Mouse (Mus musculus) CD4-positive helper T cell, adult 2 months (primary cell): ENCODE data around the gene Atp1a3.
A peak's percentile ranks its signal among the peaks of the same experiment; 100 is the strongest.
"Not testable (repeated sequence)": the region's sequence is repeated elsewhere in the genome, so short reads cannot be mapped to it uniquely, and the experiment has no call there.

ENCODE experiments used
- DNase-seq: peaks from one replicate; pipeline ENCODE4 v3.0.0-alpha.2; 2012; ENCODE audit warnings: low read depth, missing footprints, low spot score

Gene Atp1a3

DNA sequence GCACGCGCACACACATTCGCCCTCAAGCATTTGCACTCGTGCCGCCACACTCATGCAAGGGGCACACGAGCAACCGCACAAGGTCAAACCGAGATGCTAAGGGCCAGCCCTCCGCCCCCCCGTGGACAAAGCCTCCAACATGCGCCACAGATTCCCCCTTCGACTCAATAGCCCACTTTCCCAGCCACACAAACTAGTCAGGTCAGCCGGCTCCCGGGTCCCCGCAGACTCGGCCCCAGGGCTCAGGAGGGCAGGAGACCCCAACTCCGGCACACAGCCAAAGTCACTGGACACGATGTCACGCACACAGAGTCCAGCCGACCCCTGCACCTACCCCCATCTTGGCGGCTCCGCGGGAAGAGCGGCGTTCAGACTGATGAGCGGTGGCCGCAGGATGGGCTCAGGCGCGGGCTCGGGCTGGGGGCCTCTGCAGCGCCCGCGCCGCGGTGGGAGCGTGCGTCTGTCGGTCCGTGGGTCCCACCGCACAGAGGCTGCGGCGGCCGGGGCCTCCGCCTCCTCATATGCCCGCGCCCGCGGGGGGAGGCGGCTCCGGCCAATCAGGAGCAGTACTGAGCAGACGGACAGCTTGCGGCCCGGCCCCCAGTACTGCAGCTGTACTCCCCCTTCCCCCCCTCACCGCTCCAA, at the start of gene Atp1a3:
Gene Atp1a3 (minus strand): TSS at position 538 of the 645 bp plus-strand sequence.
- DNase-seq = no peak

DNA sequence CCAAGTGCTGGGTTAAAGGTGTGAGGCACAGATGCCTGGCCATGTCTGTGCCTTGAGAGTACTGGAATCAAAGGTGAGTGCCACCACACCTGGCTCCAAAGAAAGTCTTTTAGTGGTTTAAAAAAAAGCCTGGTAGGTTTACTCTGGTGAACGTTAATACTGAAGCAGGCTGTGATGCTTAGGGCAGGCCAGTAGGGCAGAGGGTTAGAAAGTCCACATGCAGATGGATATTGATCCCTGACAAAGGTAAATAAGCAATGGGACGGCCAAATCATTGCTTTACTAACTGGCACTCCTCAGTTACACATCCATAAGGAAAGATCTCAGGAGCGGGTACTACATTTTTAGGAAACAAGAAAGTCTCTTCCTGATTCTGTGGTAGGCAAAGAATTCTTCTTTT, 46.8 kb upstream of the Atp1a3 start:
- no peak for DNase-seq

DNA sequence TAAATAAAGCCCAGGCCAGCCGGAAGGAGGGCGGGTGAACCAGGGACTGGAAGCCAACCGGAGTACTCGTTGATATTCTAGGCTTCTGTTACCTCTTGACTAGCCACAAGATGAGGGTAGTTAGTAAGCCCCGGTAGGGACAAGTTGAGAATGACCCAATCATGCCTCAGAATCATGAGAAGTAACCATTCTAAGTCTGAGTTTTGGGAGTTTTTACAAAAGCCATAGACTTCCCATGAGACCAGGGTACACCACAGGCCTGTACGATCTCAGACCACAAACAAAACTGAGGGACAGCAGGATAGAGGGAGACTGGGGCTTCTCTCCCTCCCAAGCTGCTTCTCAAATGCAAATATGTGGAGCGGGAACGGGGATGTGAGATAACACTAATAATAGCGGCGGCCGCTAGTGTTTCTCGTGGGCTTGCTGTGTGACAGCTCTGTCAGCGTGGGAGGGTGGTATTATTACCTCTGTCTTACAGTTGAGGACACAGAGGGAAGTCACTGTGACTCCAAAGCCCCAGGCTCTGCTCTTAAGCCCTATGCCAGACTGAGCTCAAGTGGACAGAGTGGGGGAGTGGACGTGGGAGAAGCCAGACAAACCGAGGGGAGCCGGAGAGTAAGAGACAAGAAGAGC, 43.7 kb upstream of the Atp1a3 start:
- DNase-seq = no peak

DNA sequence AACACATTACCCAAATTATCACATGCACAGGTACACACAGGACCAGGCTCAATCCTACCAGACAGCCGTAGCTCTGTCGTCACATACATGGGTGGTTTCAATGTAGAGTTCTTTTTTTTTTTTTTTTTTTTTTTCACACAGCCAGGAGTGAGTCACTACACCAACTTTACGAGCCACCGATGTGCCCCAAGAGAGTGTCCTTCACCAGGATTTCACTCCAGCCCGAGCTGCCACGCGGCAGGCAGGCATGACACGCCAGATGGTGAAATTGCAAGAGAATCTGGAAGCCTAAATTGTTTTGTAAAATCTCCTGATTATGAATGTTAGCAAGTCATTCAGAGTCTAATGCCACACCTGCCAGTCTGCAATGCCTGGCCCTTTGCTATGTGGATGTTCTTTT, 41.6 kb upstream of the Atp1a3 start:
- DNase-seq = no peak

DNA sequence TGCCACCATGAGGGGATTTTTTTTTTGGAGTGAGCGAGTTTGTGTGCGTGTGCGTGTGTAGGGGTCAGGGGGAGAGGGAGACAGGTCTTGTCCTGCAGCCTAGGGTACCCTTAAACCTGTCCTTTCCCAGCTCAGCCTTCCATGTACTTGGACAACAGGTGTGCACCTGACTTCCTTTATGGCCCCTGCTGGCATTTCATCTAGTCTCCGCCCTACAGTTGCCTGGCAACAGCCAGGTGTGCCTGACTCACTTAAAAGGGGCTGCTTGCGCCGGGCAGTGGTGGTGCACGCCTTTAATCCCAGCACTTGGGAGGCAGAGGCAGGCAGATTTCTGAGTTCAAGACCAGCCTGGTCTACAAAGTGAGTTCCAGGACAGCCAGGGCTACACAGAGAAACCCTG, 38.8 kb upstream of the Atp1a3 start:
- DNase-seq = not testable (repeated sequence)

DNA sequence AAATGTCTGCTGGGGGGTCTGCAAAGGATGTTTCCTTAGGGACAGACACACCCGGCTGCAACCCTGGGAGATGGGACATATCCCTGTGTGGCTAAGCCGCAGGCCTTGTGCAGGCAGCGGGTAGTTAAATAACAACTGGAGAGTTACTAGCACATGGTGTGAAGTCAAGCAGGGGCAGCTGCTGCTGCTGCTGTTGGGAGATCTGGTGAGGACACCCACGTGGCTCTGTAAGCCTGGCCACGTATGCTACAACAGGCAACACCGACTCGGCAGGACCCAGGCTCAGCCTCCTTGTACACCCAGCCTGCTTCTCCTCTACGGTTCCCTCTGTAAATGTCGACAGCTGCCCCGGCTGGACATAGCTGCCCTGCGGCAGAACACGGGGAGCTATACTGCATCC, 36.2 kb upstream of the Atp1a3 start:
- no peak for DNase-seq

DNA sequence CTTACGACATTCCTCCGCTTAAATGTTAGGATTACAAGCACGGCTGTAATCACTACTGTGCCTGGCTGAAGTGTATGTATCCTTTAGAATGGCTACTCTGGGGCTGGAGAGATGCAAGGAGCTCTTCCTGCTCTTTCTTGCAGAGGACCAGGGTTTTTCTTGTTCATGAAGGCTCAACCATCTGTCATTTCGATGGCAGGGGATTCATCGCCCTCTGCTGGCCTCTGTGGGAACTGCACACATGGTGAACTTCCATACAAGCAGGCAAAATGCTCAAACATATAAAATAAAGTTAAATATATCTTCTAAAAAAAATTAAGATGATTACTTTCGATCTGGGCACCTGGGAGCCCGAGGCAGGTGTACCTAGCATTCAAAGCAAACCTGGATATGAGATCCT, 30.2 kb upstream of the Atp1a3 start:
- DNase-seq = peak; percentile 54

DNA sequence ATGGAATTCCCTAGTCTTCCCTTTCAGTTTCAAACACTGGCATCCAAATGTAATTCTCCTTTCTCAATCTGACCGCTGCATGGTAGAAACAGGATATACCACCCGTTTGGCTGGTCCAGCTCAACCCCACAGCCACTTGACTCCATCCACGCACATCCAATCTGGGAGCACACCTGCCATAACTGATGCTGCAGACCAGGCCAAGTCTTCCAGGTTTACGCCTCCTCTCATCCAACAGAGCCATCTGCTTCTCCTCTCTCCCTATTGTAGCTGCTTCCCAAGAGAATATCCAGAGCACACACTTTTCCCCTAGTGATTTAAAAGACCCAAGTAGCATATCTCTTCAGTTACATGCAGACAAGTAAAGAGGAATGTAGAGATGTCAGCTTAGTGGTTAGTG, 29.0 kb upstream of the Atp1a3 start:
- DNase-seq = no peak

DNA sequence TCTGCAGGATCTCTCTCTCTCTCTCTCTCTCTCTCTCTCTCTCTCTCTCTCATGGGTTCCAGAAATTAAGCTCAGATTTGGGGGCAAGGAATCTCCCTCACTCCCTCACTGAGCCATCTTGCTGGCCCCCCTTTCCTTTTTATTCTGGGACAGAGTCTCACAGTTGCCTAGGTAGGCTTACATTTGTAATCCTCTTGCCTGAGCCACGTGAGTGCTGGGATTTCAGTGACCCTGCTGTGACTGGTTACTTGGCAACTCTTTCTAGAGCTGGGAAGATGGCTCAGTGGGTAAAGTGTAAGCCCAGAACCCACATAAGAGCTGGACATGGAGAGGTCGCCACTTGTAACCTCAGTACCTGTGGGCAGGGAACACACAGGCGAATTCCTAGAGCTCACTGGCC, 25.8 kb upstream of the Atp1a3 start:
- DNase-seq = no peak

DNA sequence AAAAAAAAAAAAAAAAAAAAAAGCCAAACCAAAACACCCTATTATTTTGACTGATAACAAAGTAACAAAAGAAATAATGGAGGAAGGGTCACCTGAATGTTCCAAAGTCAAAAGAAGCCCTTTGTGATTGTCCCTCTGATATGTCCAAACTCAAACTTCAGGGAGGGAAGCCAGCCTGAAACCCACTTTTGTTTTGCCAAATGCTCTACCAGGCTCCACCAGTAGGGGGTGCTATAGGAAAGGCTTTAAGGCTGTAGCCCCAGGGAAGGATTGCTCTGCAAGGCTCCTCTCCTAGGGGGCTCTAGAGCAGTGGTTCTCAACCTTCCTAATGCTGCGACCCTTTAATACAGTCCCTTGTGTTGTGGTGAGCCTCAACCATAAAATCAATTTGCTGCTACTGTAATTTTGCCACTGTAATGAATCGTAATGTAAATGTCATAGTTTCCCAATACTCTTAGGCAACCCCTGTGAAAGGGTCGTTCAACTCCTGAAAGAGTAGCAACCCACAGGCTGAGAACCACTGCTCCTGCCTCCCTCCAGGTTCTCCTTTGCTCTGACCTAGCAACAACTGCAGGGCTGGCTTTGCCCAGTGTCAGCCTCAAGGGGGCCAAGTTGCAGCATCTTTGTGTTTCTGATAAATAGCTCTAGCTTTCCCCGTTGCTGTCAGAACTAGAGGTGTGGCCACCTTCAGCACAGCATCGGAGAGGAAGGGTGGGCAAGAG, 24.4 kb upstream of the Atp1a3 start:
- peak; percentile 70 for DNase-seq

DNA sequence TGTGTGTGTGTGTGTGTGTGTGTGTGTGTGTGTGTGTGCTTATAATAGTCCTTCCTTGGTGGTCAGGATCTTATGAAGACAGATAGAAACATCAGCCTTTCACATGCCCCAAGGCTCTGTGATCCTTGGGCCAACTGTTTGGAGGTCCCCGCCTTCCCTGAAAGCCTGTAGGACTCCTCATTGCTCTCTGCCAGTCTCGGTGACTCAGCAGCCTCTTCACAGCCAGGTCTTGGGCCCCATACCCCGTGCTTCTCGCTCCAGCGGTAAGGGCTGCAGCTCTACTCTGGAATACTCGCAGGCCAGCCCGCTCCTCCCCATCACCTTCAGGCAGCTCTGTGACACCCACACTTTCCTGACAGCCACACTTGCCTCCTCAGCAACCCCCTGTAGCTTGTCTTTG, 20.7 kb upstream of the Atp1a3 start:
- no peak for DNase-seq

DNA sequence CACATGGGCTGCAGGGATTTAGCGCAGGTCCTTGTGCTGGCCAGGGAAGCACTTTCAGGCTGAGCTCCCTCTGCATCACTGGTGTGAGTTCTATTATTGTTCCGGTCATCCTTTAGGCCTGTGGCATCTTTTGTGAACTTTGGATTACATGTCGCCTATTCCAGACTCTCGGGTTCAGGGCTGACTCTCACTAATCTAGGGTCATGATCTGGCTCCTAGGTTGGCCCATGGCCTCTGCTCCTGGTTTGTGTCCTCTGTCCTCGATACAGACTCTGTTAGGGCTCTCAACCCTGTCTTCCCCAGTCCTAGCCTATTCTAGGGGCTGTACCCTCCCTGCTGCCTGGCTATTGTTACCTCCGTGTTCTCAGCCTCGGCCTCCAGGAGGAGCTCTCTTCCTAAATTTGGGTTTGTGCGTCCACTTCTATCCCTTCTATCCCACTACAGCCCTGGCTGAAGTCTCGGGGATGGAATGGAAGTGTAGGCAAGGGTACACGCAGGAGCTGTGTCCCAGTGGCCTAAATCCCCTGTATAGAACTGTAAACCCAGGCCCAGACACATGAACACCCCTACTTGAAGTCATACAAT, 20.2 kb upstream of the Atp1a3 start:
- DNase-seq = no peak

DNA sequence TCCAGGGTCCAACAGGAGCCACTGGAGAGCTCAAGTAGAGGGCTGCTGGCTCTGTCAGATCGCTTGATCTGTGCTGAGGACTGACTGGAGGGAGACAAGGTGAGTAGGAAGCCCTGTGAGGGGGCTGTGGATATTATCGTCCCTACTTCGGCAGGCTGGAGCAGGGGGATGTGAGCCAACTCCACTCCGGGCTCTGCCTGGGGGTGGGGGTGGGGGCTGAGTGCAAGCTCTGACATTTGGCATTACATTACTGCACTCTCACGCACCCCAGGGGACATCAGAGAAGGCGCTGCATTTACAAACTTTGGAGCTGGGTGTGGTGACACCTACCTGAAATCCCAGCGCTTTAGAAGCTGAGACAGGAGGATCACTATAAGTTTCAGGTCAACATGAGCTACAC, 5.8 kb upstream of the Atp1a3 start:
- DNase-seq = no peak

DNA sequence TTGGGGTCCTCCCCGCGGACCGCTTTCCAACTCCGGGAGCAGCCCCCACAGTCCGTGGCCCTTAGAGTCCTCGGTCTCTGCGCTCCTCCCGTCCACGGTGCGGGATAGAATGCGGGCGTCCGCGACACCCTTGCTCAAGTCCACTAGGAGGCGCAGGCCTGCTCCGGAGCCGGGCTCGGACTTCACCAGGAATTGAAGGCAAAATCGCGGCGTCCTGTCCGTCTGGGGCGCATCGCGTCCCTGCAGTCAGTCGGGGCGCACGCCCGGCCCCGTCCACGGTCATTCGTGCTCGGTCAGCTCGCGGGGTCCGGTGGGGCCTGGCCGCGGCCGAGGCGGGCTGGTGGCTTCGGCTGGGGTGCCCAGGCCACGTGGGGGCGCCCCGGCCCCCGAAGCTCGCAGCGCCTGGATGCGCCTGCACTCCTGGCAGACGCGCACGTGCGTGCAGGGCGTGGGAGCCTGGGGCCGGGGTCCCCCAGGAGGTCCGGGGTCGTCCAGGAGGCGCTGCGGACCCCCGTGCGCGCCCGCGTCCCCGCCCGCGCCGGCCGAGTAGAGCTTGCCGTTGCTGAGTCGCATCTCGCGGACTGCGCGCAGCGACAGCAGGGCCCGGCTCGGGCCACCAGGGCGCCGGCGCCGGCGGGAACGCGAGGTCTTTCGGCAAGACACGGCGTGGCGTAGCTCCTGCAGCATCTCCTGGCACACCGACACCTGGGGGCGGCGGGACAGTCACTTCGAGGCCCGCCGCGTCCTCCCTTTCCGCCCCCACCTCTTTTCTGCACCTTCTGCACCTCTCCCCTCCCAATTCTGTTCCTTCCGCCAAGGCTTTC, 4.5 kb upstream of the Atp1a3 start:
- peak; percentile 27 for DNase-seq

DNA sequence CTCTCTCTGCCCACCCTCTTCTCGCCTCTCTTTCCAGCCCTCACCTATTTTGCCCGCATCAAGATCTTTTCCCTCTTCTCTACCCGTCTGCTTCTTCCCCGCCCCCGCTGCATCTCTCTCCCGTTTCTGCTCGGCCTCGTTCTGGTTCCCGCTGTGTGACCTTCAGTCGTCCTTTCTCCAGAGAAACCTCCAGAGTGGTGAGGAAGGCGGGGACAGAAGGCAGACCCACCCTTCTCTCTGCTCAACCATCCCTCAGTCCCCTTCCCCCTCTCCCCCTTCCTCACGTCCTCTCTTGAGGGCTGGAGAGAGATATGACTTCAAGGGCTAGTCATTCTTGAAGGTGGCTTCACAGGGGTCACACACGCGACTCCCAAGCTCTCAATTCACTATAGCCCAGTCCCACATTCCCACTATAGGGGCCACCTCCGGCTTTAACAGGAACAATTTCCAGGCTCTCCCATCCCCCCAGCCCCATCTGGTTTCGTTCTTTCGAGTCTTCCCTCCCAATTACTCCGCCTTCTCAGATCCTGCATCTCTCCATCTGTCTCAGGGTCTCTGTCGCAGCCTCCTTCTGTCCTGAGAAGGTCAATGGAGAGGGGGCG, 3.4 kb upstream of the Atp1a3 start:
- no peak for DNase-seq

DNA sequence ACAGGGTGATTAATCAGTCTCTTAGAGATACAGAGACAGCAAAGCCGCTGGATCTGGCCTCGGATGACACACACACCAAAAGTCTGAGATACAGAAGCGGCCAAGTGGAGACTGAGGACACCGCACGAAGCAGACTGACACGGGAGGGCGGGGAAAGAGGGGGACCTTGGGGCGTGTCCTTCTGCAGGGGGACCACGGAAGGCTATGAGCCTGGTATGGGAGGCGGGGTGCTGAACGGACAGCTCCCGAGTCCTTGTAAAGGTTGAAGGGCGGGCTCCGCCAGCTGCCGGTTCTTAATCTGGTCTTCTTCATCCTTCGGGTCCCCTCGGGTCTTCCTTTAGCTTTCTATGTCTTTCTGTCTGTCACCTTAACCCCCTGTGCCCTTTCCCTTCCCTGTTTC, 2.9 kb upstream of the Atp1a3 start:
- peak; percentile 59 for DNase-seq

DNA sequence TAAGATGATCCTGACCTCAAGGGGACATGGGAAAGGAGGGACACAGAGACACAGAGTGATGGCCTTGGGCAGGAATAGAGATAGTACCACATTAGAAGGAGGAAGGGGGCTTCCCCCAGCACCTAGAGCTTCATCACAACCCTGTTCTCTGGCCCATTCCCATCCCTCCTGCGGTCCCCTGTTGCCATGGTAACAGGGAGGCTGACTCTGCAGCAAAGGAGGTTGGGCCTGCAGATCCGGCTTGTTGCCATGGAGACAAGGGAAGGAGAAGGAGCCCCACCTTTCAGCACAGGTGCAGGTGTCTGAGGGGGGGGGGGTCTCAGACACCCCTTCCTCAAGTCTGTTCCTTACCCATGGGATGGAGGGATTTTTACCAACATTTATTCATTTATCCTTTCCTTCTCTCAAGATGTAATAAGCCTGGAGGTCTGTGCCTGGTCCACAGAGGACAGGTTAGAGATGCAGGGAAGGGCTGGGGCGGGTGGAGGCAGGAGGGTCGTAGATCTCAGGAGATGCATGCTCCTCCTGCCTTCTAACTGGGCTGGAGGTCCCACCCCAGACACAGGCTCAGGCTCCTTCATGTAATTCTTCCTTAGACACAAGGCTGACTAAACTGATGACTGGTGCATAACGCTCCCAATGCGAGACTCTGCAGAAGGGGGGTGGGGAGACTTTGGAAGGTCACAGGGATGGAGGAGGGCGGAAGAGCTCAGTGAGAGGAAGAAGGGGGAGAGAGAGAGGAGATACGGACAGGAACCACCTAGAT, 2.0 kb upstream of the Atp1a3 start:
- no peak for DNase-seq

DNA sequence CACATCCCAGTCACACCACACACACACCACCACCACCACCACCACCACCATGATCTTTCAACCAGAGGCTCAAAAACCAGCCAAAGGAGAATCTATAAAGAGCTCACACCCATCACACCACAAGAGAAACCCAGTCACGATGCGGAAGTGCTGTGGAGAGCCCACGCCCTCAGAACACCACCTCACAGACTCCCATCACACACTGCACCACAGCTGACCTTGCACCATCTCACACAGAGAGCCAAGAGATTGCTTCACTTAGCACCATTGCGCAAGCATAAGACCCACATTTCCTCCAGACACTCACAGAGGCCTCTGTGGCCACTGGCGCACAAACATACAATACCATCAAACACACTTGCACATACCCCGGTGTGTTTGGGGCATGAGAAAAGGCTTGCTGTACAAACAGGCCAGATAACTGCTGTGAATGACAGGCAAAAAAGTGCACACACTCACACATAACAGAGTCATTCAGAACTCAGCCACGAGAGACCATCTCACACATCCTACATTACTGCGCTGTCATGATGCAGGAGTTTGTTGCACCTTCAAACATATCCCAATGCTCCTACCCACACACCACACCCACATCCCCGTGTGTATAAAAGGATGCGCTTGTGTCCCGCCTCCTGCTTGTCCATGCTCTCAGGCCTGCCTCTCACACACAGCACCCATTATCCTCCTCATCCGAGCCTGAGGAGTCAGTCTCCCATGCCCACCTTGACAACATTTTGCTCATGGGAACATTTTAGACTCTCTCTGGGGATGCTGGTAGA, 1.0 kb upstream of the Atp1a3 start:
- peak; percentile 38 for DNase-seq

DNA sequence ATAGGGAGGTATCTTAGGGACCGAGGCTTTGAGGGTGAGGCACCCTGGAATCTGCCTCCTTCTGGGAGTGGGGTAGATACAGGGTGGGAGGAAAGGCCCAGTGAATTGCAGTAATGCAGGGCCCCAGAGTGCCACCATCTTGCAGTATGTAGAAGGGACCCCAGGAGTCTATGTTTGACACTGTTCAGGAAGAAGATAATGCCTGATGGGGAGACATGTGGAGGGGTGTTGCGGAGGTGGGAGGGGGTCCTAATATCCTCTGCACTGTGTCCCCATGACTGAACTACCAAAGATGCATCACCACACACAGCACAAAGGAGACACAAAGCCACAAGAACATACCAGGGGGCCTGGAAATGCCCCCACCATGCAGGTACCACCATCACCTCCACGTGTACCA, 413 bp upstream of the Atp1a3 start:
- no peak for DNase-seq

DNA sequence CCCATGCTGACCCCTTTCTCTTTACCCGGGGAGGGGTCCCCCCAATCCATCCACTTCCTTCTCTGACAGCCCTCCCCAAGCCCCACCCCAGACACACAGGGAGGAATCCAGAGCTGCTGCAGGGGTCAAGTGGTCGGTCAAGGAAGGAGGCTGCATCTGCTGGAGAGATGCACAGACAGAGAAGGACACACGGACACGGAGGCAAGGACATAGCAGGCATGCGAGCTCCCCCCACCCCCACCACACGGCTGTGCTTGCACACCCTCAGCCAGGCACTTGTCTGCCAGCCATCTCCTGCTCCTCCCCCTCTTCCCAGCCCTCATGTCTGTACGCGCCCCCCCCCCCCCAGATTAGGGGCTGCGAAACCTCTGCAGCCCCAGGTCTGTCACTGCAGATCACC, 952 bp downstream of the Atp1a3 start:
- no peak for DNase-seq
